Mouse (Mus musculus) ovary, adult 10 weeks (tissue): ENCODE measurements around the gene Ptpn20. TPM values are rescaled to one million over a fixed set of nuclear protein-coding genes. Genes with fewer than 3 reads are reported as not detected.

Experiments
- polyA plus RNA-seq: library from polyadenylated mRNA; stranded (reverse); fragments of 350-450 nt; fragmentation: Illumina TruSeq; extraction: RNeasy Lipid Tissue Mini Kit (QIAGEN cat#74804); gene quantifications from one replicate; pipeline ENCODE4 v1.2.3, GENCODE M21; 2014

The Ptpn20 gene
- not detected for polyA plus RNA-seq

DNA sequence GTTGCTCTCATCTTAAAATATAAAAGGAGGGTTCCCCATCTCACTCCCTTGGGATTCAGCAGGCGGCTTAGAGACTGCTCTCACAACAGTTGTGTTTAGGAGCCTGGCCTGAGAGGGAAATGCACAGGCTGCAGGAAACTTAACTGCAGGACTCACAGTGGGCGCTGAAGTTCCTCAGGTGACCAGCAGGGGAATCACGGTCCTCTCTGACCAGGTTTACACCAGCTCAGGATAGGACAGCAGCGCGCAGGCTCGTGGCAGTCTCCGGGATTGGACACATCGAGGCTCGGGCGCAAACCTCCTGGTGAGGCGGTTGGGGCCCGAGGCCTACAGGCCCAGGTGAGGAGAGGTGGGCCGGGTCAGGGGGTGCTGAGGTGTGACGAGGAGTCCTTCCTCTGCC lies at the start of gene Ptpn20:
Ptpn20 (plus strand) TSS at position 257 of the 400 bp plus-strand sequence.

Other genes starting within 250 kb of the Ptpn20 start
- 123 TPM for gene Mapk8, start 142.0 kb upstream of the Ptpn20 start, polyA plus RNA-seq
- gene Frmpd2, start 117.5 kb upstream of the Ptpn20 start, polyA plus RNA-seq = 1.7 TPM